Mouse (Mus musculus) lung, embryonic 14.5 days (tissue): ENCODE results near the gene Dmbt1. TPM values are rescaled to one million over a fixed set of nuclear protein-coding genes. Genes with fewer than 3 reads are reported as not detected.

Experiments
- ATAC-seq: fragments of 200-750 bp; cut with Nextera tagmentation; 2 replicates; pipeline ENCODE4 v1.8.0; 2017; ENCODE audit warnings: mild to moderate bottlenecking, moderate TSS enrichment, moderate library complexity; ENCODE audit not compliant: insufficient read depth
- DNase-seq: peaks from one replicate; pipeline ENCODE4 v3.0.0-alpha.2; 2015
- H3K27ac ChIP-seq: fragments of 300-500 bp; sonication (generic); 2 replicates; pipeline ENCODE4 v1.5.1; 2014; ENCODE audit warnings: low read depth, mild to moderate bottlenecking, moderate library complexity
- H3K27me3 ChIP-seq: fragments of 300-500 bp; sonication (generic); 2 replicates; pipeline ENCODE4 v1.6.1; 2014; ENCODE audit warnings: low read length, control low read depth; ENCODE audit not compliant: insufficient read depth
- H3K36me3 ChIP-seq: fragments of 300-500 bp; sonication (generic); 2 replicates; pipeline ENCODE4 v1.6.1; 2014; ENCODE audit warnings: control low read depth; ENCODE audit not compliant: insufficient read depth
- H3K4me1 ChIP-seq: fragments of 300-500 bp; sonication (generic); 2 replicates; pipeline ENCODE4 v1.6.1; 2014; ENCODE audit warnings: antibody characterized with exemption, control low read depth; ENCODE audit not compliant: insufficient read depth
- H3K4me2 ChIP-seq: fragments of 300-500 bp; sonication (generic); 2 replicates; pipeline ENCODE4 v1.6.1; 2014; ENCODE audit warnings: mild to moderate bottlenecking
- H3K4me3 ChIP-seq: fragments of 300-500 bp; sonication (generic); 2 replicates; pipeline ENCODE4 v1.5.1; 2014; ENCODE audit warnings: low read depth, low read length
- H3K9ac ChIP-seq: fragments of 300-500 bp; sonication (generic); 2 replicates; pipeline ENCODE4 v1.6.1; 2014
- H3K9me3 ChIP-seq: fragments of 300-500 bp; sonication (generic); 2 replicates; pipeline ENCODE4 v1.6.1; 2016; ENCODE audit warnings: low read depth, low read length, control low read depth
- CTCF ChIP-seq: IDR thresholded peaks from 2 replicates; pipeline ENCODE4 v1.5.1; 2016; ENCODE audit warnings: antibody characterized with exemption, low read depth
- WGBS: fragments of 180-500 bp; shearing (Covaris S2); extraction: QIAGEN DNeasy Blood & Tissue Kit; methylation state at CpG from one replicate; pipeline ENCODE4 v1.1.7; 2014; 5-methylcytosine and 5-hydroxymethylcytosine counted together
- polyA plus RNA-seq: library from polyadenylated mRNA; unstranded; fragments of >200 nt; fragmentation: Nextera tagmentation; extraction: Ambion mirVana; gene quantifications from 2 replicates; pipeline ENCODE4 v1.2.1, GENCODE M21; 2014

Dmbt1 gene
- not detected in 2 replicates for polyA plus RNA-seq

- TF ChIP-seq CTCF, result no peak
- WGBS, result 60% methylated on average over 5 of the region's 5 CpGs
- H3K27ac ChIP-seq, result no peak within 1 kb of the TSS
- no peak for ATAC-seq
- H3K4me2 ChIP-seq, result no peak within 1 kb of the TSS
- no peak for DNase-seq
- H3K4me3 ChIP-seq, result no peak within 1 kb of the TSS
- no peaks in the 10 kb centered on the region for H3K9me3 ChIP-seq
- H3K9ac ChIP-seq, result no peak within 1 kb of the TSS
- H3K36me3 ChIP-seq, result no peaks in the 10 kb centered on the region
- H3K27me3 ChIP-seq, result no peaks in the 10 kb centered on the region
- H3K4me1 ChIP-seq, result no peaks in the 10 kb centered on the region
These were observed at the start of gene Dmbt1 for GRCm38 (mm10) chr7:131031755-131032154. TSS of gene Dmbt1 (plus strand) at chr7:131032053.

- TF ChIP-seq CTCF, result no peak
- DNase-seq, result peak; percentile 72
These were observed 49.5 kb upstream of the Dmbt1 start for GRCm38 (mm10) chr7:130982371-130982770.

GRCm38 (mm10) chr7:130982881-130983280 lies 49.0 kb upstream of the Dmbt1 start:
- Histone ChIP-seq H3K9me3 (no peaks in the 10 kb centered on the region), H3K36me3 (no peaks in the 10 kb centered on the region), H3K9ac (no peak overlapping the region), H3K4me1 (peaks cover 15% of the 10 kb centered on the region), H3K4me2 (no peak overlapping the region), H3K4me3 (no peak overlapping the region), H3K27me3 (no peaks in the 10 kb centered on the region), H3K27ac (no peak overlapping the region)
- ATAC-seq (peak; percentile 44), DNase-seq (no peak)
- peak; percentile 56 for TF ChIP-seq CTCF
- 61% methylated on average over 3 of the region's 3 CpGs for WGBS

More at GRCm38 (mm10) chr7:130982371-130982770, 49.5 kb upstream of the Dmbt1 start:
- Histone ChIP-seq H3K27ac (peak overlapping the region; percentile 82; the same call in 1 of the 2 replicates), H3K36me3 (no peaks in the 10 kb centered on the region), H3K27me3 (no peaks in the 10 kb centered on the region), H3K9ac (no peak overlapping the region), H3K4me2 (no peak overlapping the region), H3K4me3 (no peak overlapping the region), H3K9me3 (no peaks in the 10 kb centered on the region), H3K4me1 (peaks cover 20% of the 10 kb centered on the region)
- 24% methylated on average over 4 of the region's 4 CpGs for WGBS
- peak; percentile 85 for ATAC-seq

GRCm38 (mm10) chr7:130984294-130984693 lies 47.6 kb upstream of the Dmbt1 start:
- no peak overlapping the region for H3K9ac ChIP-seq
- no peaks in the 10 kb centered on the region for H3K27me3 ChIP-seq
- no peak overlapping the region for H3K27ac ChIP-seq
- H3K4me1 ChIP-seq, result peaks cover 6% of the 10 kb centered on the region; the same call in 1 of the 2 replicates
- 62% methylated on average over 7 of the region's 7 CpGs for WGBS
- peak; percentile 34 for DNase-seq
- ATAC-seq, result no peak
- no peak for TF ChIP-seq CTCF
- no peaks in the 10 kb centered on the region for H3K36me3 ChIP-seq
- H3K9me3 ChIP-seq, result no peaks in the 10 kb centered on the region
- H3K4me2 ChIP-seq, result no peak overlapping the region
- H3K4me3 ChIP-seq, result no peak overlapping the region

GRCm38 (mm10) chr7:130985193-130985592 lies 46.7 kb upstream of the Dmbt1 start:
- no peaks in the 10 kb centered on the region for H3K36me3 ChIP-seq
- no peak overlapping the region for H3K4me3 ChIP-seq
- no peak overlapping the region for H3K4me2 ChIP-seq
- no peaks in the 10 kb centered on the region for H3K9me3 ChIP-seq
- TF ChIP-seq CTCF, result no peak
- ATAC-seq, result no peak
- H3K4me1 ChIP-seq, result peaks cover 6% of the 10 kb centered on the region; the same call in 1 of the 2 replicates
- 50% methylated on average over 12 of the region's 12 CpGs for WGBS
- DNase-seq, result no peak
- H3K27ac ChIP-seq, result no peak overlapping the region
- no peak overlapping the region for H3K9ac ChIP-seq
- no peaks in the 10 kb centered on the region for H3K27me3 ChIP-seq

- no peak for TF ChIP-seq CTCF
- WGBS, result 62% methylated on average over 3 of the region's 3 CpGs
These were observed 46.1 kb upstream of the Dmbt1 start for GRCm38 (mm10) chr7:130985716-130986115.

GRCm38 (mm10) chr7:130988146-130988545 lies 43.7 kb upstream of the Dmbt1 start:
- no peaks in the 10 kb centered on the region for H3K27me3 ChIP-seq
- H3K4me1 ChIP-seq, result peaks cover 3% of the 10 kb centered on the region; the same call in 1 of the 2 replicates
- no peak overlapping the region for H3K27ac ChIP-seq
- no peak overlapping the region for H3K4me2 ChIP-seq
- ATAC-seq (peak; percentile 62; the same call in 1 of the 2 replicates), DNase-seq (peak; percentile 76)
- H3K9me3 ChIP-seq, result no peaks in the 10 kb centered on the region
- TF ChIP-seq CTCF, result no peak
- WGBS, result 32% methylated on average over 5 of the region's 5 CpGs
- no peaks in the 10 kb centered on the region for H3K36me3 ChIP-seq
- H3K4me3 ChIP-seq, result no peak overlapping the region
- H3K9ac ChIP-seq, result no peak overlapping the region

More at GRCm38 (mm10) chr7:130985716-130986115, 46.1 kb upstream of the Dmbt1 start:
- ATAC-seq (no peak), DNase-seq (no peak)
- no peaks in the 10 kb centered on the region for H3K9me3 ChIP-seq
- H3K4me2 ChIP-seq, result no peak overlapping the region
- H3K9ac ChIP-seq, result no peak overlapping the region
- H3K36me3 ChIP-seq, result no peaks in the 10 kb centered on the region
- H3K27me3 ChIP-seq, result no peaks in the 10 kb centered on the region
- peaks cover 6% of the 10 kb centered on the region; the same call in 1 of the 2 replicates for H3K4me1 ChIP-seq
- no peak overlapping the region for H3K4me3 ChIP-seq
- H3K27ac ChIP-seq, result no peak overlapping the region
